Mouse (Mus musculus) bone marrow macrophage, adult 2 months (primary cell): Measurements from ENCODE around the gene Cpeb2.

ENCODE experiments used
- CTCF ChIP-seq: IDR thresholded peaks from 2 replicates; pipeline ENCODE4 v1.5.1; 2012; ENCODE audit warnings: low read depth, mild to moderate bottlenecking, low read length, moderate library complexity
- POLR2A ChIP-seq: IDR thresholded peaks from 2 replicates; pipeline ENCODE4 v1.6.1; 2012; ENCODE audit warnings: mild to moderate bottlenecking, low read depth, low read length, borderline replicate concordance

GRCm38 (mm10) chr5:43183556-43183955 lies 49.4 kb upstream of the Cpeb2 start:
- no peak for TF ChIP-seq CTCF
- TF ChIP-seq POLR2A: no peak
